Mouse (Mus musculus) gastrocnemius, adult 2 months (tissue): Measurements from ENCODE around the gene Adam1b. TPM values are rescaled to one million over a fixed set of nuclear protein-coding genes. Genes with fewer than 3 reads are reported as not detected.

Experiments
- DNase-seq: peaks from one replicate; pipeline ENCODE4 v3.0.0; 2022
- H3K27ac ChIP-seq: fragments of 200-600 bp; 2 replicates; pipeline ENCODE4 v1.8.1; 2022; ENCODE audit warnings: mild to moderate bottlenecking
- H3K4me3 ChIP-seq: fragments of 200-600 bp; 2 replicates; pipeline ENCODE4 v1.8.1; 2022; ENCODE audit warnings: mild to moderate bottlenecking, moderate library complexity
- CTCF ChIP-seq: fragments of 200-600 bp; IDR thresholded peaks from 2 replicates; pipeline ENCODE4 v1.8.1; 2022; ENCODE audit warnings: antibody characterized with exemption, mild to moderate bottlenecking, moderate library complexity
- intact Hi-C: fragments of 180-260 bp; cut with DNase I; formaldehyde crosslinking; loops from one replicate; pipeline ENCODE4 v1.15.1; 2025
- total RNA-seq, 2 experiments: library from RNA; stranded (reverse); gene quantifications; 2 replicates each; pipeline ENCODE4 v1.2.3; 2021

The Adam1b gene
- total RNA-seq, 2 experiments from 2014 or later, result not detected

DNA sequence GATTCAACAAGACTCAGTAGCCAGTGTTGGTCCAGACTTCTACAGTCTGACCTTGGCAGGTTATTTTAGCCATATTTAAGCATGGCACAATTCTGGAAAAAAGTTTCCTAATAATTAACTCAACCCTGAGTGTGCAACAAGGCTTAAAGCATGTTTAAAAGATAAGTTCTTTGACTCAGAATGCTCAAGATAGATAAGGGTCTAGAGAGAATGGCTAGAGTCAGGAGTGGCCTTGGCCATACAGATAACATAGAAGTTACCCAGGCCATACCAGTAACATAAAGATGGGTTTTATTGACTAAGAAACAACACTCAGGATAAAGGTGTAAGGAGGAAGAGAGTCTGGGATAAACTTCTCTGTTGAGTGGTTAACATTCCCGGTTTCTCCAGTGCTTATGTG, 27.2 kb downstream of the Adam1b start:
- H3K27ac ChIP-seq, result no peak overlapping the region
- intact Hi-C loops, result loop anchor here (2.0 to 5.0 kb wide), 2 partner anchors 25 to 34 kb away; partner anchors contain the start of gene Tmem116
- no peak overlapping the region for H3K4me3 ChIP-seq
- no peak for DNase-seq
- TF ChIP-seq CTCF, result no peak

DNA sequence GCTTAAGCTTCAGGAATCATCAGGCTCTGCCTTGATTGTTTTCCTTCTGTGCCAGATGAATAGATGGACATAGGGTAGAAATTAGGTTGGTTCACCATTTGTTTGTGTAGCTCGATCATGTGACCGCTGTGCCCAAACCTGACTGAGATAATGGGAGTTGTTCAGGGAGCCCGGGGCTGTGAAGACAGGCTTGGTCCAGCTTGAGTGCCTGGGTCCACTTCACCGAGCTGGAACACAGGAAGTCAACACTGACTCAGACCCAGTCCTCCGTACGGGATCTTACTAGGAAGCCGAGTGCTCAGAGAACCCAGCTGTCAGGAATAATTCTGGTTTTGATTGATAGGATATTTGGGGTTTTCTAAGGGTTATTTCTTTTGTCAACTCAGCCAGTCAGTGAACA, 28.6 kb downstream of the Adam1b start:
- H3K4me3 ChIP-seq, result no peak overlapping the region
- intact Hi-C loops, result loop anchor here (5.0 kb wide), 1 partner anchor 32 kb away; no protein-coding TSS in a partner anchor
- no peak for TF ChIP-seq CTCF
- H3K27ac ChIP-seq, result no peak overlapping the region
- DNase-seq, result no peak

DNA sequence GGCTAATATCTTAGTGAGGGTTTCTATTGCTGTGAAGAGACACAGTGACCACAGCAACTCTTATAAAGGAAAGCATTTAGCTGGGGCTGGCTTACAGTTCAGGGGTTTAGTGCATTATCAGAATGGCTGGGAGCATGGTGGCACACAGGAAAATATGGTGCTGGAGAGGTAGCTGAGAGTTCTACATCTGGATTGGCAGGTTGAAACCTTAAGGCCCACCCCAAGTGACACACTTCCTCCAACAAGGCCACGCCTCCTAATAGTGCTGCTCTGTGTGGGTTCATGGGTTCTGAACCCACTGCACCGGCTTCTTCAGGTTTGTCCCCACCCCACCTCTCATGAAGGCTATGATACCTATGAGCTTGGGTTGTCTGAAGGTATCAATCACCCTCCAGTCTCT, 30.8 kb downstream of the Adam1b start:
- intact Hi-C loops, result no loop called here
- no peak for TF ChIP-seq CTCF
- Histone ChIP-seq H3K27ac (no peak overlapping the region), H3K4me3 (no peak overlapping the region)
- no peak for DNase-seq

DNA sequence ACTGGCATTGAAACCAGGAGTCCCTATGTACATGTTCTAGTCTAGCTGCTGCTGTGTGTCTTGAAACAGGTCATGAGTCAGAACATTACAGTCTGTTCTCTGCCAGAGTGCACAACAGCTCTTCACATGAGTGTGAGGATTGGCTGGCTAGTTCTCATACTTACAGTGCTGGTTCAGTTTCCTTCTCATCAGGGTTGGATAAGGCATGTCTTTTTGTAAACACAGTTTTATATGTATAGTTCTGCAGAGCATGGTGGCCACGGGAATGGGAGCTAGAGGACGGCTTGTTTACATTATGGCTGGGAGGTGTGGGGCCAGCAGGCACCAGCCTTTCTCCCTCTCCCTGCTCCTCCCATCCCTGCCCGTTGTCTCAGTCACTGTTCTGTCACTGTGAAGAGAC, 33.7 kb downstream of the Adam1b start:
- no peak for TF ChIP-seq CTCF
- intact Hi-C loops, result no loop called here

DNA sequence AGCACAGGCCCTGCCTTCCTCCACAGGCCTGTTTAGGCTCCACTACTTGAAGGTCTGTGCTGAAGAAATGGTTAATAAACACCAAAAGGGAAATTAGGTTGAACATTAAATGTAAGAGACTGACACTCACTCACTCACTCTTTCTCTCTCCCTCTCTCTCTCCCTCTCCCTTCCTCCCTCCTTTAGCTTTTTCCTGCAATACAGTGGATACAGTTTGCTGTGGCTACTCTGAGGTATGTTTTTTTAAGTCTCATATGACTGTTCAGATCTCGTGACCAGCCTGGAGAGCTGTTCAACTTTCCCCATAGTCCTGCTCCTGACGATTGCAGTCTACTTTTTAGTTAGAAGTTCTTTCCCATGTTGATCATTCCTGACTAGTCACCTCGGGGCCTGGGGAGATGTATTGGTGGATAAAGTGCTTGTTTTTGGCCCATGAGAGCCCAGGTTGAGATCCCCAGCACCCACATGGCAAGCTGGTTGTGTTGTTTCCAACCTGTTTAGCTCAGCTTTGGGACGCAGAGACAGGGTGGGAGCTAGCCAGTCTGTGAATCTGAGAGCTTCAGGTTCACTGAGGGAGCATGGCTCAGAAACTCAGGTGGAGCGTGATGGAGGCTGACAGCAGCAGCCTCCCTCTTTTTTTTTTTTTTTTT, 39.5 kb downstream of the Adam1b start:
- Histone ChIP-seq H3K27ac (no peak overlapping the region), H3K4me3 (no peak overlapping the region)
- intact Hi-C loops, result loop anchor here (1.0 kb wide), 1 partner anchor 22 kb away; no protein-coding TSS in a partner anchor
- TF ChIP-seq CTCF, result no peak
- DNase-seq, result no peak

More for the DNA sequence above, 33.7 kb downstream of the Adam1b start:
- DNase-seq, result no peak
- H3K4me3 ChIP-seq, result no peak overlapping the region
- H3K27ac ChIP-seq, result no peak overlapping the region

DNA sequence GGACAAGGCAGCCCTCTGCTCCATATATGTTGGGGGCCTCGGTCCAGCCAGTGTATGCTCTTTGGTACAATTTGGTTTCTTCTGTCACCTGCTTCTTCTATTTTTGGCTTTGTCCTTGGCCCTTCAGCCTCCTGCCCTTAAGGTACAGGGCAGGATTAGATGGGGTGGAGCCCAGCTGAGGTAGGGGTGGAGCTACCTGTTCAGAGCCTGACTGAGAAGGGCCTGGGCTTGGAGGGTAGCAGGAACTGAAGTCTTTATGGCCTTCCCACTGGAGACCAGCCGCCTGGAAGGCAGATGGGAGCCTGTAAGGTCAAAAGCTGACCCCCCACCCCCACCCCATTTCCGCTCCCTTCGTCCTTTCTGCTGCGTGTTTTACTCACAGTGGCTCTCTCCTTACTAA, 40.3 kb downstream of the Adam1b start:
- intact Hi-C loops, result loop anchor here (1.0 kb wide), 1 partner anchor 22 kb away; no protein-coding TSS in a partner anchor
- no peak overlapping the region for H3K4me3 ChIP-seq
- no peak overlapping the region for H3K27ac ChIP-seq
- TF ChIP-seq CTCF, result no peak
- no peak for DNase-seq

DNA sequence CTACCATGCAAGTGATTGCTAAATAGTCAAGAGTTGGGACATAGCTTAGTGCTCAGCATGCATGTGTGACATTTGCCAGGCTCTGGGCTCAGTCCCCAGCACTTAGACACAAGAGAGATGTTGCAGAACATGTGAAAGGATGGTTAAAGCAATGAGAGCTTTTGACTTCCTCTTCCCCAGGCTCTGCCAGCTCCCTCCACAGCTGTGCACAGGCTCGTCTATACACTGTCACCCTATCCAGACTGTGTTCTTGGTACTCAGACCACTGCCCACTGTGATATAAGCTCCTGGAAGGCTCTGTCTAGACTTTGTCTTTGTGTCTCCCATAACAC, 41.1 kb downstream of the Adam1b start:
- no peak overlapping the region for H3K4me3 ChIP-seq
- intact Hi-C loops, result no loop called here
- no peak for DNase-seq
- TF ChIP-seq CTCF, result no peak
- no peak overlapping the region for H3K27ac ChIP-seq

DNA sequence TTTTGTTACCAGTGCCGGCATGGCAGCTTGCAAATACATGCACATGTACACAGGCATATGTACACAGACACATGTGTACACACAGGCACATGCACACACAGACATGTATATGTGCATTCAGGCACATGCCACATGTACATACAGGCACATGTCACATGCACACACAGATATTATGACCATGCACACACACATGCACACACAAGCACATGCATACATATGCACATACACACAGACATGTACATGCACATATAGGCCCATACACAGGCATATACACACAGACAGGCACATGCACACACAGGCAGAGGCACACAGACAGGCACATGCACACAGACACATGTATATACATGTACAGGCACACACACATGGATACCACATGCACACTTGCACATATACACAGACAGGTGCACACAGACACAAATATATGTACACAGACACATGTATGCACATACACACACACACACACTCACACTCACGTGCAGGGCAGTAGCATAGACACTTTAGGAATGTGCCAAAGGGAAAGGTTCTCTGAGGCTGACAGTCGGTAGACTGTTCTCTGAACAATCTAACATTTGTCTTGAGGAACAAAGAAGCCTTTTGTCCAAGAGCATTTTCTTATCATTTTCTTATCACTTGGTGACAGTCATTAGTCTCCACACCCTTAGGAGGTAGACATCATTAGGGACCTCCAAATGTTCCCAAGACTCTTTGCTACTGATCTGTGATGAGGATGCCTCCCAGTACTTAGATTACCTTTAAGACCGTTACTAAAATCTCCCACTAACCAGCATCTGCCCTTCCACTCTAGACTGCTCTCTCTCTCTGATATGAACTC, 41.7 kb downstream of the Adam1b start:
- Histone ChIP-seq H3K4me3 (no peak overlapping the region), H3K27ac (no peak overlapping the region)
- TF ChIP-seq CTCF, result no peak
- DNase-seq, result no peak
- intact Hi-C loops, result no loop called here

DNA sequence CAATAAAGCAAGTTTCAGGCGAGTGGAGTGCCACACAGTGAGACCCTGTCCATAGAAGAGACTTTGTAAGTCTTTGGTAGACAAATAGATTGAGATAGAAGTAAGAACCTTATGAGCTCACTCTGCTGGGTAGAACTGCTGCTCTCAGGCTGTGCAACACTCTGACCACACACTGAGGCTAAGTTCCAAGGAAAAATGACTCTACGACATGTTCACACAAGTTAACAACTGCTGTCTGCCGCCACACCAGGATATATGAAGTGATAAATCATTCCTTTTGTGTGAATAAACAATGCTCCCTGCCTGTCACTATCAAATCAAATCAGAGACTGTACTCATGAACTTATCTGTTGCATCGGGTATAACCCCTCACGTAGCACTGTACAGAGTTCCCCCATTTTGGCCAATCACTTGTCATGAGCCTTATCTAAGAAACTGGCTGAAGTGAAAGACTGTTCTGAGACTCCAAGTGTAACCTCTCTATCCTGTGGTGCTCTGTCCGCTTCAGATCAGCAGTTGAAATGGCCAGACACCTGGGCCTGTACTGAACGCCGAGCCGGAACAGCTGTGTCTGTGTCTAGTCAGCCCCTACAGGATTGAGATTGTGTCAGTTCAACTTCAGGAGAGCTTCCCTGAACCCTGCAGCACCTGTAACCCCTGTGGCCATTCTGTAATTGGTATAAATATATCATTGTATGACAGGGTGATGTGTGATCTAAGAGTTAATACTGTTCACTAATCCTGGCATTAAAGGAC, 47.5 kb downstream of the Adam1b start:
- Histone ChIP-seq H3K27ac (no peak overlapping the region), H3K4me3 (no peak overlapping the region)
- no peak for TF ChIP-seq CTCF
- intact Hi-C loops, result loop anchor here (10.0 kb wide), 1 partner anchor 241 kb away; no protein-coding TSS in a partner anchor
- no peak for DNase-seq

DNA sequence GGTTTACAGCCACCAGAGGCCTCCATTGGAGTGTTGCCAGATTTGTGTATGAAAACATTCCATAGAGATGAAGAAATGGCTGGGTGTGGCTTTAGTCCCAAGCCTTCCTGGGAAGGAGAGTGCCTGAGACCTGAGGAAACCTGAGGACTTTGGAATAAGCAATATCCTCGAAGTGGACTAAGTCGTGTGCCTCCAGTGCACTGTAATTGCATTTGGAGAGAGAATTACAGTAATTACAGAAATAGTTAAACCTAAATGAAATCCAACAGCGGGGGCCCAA, 48.8 kb downstream of the Adam1b start:
- Histone ChIP-seq H3K27ac (peak overlapping the region; percentile 100; the same call in 1 of the 2 replicates), H3K4me3 (no peak overlapping the region)
- TF ChIP-seq CTCF, result no peak
- intact Hi-C loops, result loop anchor here (10.0 kb wide), 1 partner anchor 240 kb away; no protein-coding TSS in a partner anchor
- DNase-seq, result no peak

DNA sequence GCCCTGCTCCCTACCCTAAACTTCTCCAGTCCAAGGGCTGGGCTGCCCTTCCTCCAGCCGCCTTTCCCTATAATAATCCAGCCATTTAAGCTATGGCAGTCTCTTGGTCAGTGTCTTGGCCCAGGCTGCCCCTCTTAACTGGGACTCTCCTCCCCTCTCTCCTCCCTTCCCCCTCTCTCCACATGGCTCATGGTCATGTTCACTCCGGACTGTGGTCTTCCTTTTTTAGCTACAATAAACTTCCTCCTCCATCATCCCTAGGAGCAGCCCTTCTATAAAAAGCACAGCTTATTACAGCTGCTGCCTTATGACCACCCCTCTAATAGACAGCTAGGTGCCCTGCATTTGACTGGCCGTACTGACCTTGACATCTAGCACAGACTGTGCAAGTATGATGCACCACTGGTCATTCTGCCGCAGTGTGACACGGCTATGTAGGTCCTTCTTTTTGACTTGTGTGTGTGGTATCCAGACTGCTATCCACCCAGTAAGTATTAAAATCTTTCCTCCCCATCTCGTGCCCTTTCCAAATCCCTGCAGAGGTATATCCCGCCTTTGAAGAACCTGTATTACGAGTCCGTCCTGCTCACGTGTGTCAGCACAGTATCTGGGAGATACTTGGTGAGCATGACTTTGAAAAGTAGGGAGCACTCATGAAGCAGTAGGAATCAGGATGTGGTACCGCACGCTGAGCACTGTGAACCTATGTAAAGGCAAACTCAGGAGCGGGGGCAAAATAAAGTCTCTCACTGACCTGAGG, 49.3 kb downstream of the Adam1b start:
- no peak for TF ChIP-seq CTCF
- intact Hi-C loops, result loop anchor here (10.0 kb wide), 1 partner anchor 239 kb away; no protein-coding TSS in a partner anchor
- Histone ChIP-seq H3K4me3 (peak overlapping the region; percentile 93), H3K27ac (peak overlapping the region; percentile 100)
- DNase-seq, result no peak

DNA sequence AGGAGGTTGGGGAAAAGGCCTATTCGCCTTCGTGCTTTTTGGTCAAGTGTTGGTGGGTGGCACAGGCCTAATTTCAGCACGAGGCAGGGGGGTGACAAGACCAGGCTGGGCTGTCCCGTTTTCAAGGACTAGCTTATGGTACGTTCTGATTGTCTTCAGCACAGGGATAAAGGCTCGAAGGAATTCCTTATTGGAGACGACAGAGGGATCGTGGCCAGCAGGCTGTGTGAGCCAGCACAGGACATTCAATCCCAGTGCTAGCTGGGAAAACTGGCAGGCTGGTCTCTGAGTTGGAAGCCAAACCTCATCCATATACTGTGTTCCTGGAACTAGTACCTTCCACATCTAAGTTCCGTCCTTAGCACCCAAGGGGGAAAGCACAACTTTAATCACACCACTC, 50.3 kb downstream of the Adam1b start:
- intact Hi-C loops, result loop anchor here (10.0 kb wide), 1 partner anchor 238 kb away; no protein-coding TSS in a partner anchor
- H3K27ac ChIP-seq, result peak overlapping the region; percentile 100
- DNase-seq, result peak; percentile 84
- no peak for TF ChIP-seq CTCF
- H3K4me3 ChIP-seq, result peak overlapping the region; percentile 93
